In the genomic region with DNA sequence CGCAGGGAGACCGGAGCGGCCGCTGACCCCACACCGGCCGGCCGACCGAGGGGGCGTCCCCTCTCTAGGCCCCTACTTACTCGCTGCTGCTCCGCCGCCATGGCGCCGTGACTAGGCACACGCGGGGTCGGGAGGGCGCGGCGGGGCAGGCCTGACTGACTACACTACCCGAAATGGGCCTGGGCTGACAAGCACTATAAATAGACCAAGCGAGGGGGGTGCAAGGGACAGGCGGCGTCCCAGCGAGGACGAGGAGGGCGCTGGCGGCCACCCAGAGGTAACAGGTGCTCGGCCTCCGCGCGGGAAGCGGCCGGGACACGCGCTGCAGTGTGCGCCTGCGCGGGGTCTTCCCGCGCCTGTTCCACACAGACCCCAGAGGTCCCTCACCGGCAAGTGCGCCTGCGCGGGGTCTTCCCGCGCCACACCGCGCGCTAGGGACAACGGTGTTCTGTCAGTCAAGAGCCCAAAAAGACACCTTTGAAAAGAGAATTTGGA, we compare ENCODE assay signal across 8 mouse cellular contexts. TPM values are rescaled to one million over a fixed set of nuclear protein-coding genes. Genes with fewer than 3 reads are reported as not detected.
DNase-seq lines count a peak whose midpoint lies in the region; ATAC-seq and TF ChIP-seq lines count a peak whose summit lies in the region.

No protein-coding gene starts in this region.

- no peaks in the 10 kb centered on the region for H3K36me3 ChIP-seq in forebrain, embryonic 14.5 days (ENCODE audit: control insufficient read depth, insufficient read depth, low read length)
- no peaks in the 10 kb centered on the region for H3K36me3 ChIP-seq in lung, embryonic 14.5 days (ENCODE audit: insufficient read depth)

- H3K4me1 ChIP-seq in forebrain, embryonic 14.5 days (ENCODE audit: control insufficient read depth, insufficient read depth, low read length), result peaks cover 11% of the 10 kb centered on the region
- peaks cover 5% of the 10 kb centered on the region; the same call in 1 of the 2 replicates for H3K4me1 ChIP-seq in lung, embryonic 14.5 days (ENCODE audit: insufficient read depth)

- under 1% methylated on average over 51 of the region's 51 CpGs for WGBS in forebrain, embryonic 14.5 days
- under 1% methylated on average over 51 of the region's 51 CpGs for WGBS in lung, embryonic 14.5 days

- no peak for TF ChIP-seq CTCF in lung, embryonic 14.5 days (IDR thresholded peaks at IDR 0.05; ENCODE audit: low read depth)

- peak overlapping the region; percentile 98 for H3K4me2 ChIP-seq in forebrain, embryonic 14.5 days (ENCODE audit: low read length)
- H3K4me2 ChIP-seq in lung, embryonic 14.5 days, result peak overlapping the region; percentile 97

- no peaks in the 10 kb centered on the region for H3K9me3 ChIP-seq in forebrain, embryonic 14.5 days (replicated peaks; ENCODE audit: control insufficient read depth, low read length)
- no peaks in the 10 kb centered on the region for H3K9me3 ChIP-seq in lung, embryonic 14.5 days (ENCODE audit: low read depth, low read length)

- peak overlapping the region; percentile 52 for H3K4me3 ChIP-seq in forebrain, embryonic 14.5 days (ENCODE audit: low read depth, low read length)
- peak overlapping the region; percentile 47 for H3K4me3 ChIP-seq in lung, embryonic 14.5 days (ENCODE audit: low read depth, low read length)

- intact Hi-C loops in heart, postnatal 10 days (cut with DNase I), result no loop called here

- peak; percentile 98 for ATAC-seq in forebrain, embryonic 14.5 days
- ATAC-seq in lung, embryonic 14.5 days (ENCODE audit: insufficient read depth), result peak; percentile 91

- DNase-seq in MN1 (ENCODE audit: low spot score), result peak; percentile 66
- DNase-seq in cerebellum, adult 11-12 months, result peak; percentile 86
- peak; percentile 96 for DNase-seq in forebrain, embryonic 14.5 days (ENCODE audit: low spot score)
- DNase-seq in heart, postnatal 10 days, result peak; percentile 84 to 87
- peak; percentile 54 to 72 for DNase-seq in kidney, postnatal 36 days
- DNase-seq in lung, embryonic 14.5 days, result peak; percentile 85
- DNase-seq in ovary, postnatal 36 days (ENCODE audit: low spot score), result peak; percentile 36
- DNase-seq in thymus, postnatal 14 days, result peak; percentile 79

- H3K27me3 ChIP-seq in forebrain, embryonic 14.5 days (replicated peaks; ENCODE audit: control insufficient read depth, insufficient read depth, low read length), result no peaks in the 10 kb centered on the region
- no peaks in the 10 kb centered on the region for H3K27me3 ChIP-seq in lung, embryonic 14.5 days (ENCODE audit: insufficient read depth, low read length)

- peak overlapping the region; percentile 70 for H3K9ac ChIP-seq in forebrain, embryonic 14.5 days (ENCODE audit: low read length)
- H3K9ac ChIP-seq in lung, embryonic 14.5 days, result peak overlapping the region; percentile 58

- H3K27ac ChIP-seq in forebrain, embryonic 14.5 days (ENCODE audit: low read depth, low read length), result peak overlapping the region; percentile 68
- H3K27ac ChIP-seq in lung, embryonic 14.5 days (ENCODE audit: low read depth), result peak overlapping the region; percentile 79

RNA-seq across cellular contexts. Expression of a gene that starts 10.4 kb away (rescaled TPM):
- 0.20 TPM in 1 of 2 replicates, not detected in the other for polyA plus RNA-seq in forebrain, embryonic 14.5 days (2014; fragmentation: Nextera tagmentation; extraction: Ambion mirVana)
- total RNA-seq in heart, postnatal 10 days (2021), result 10 to 100 TPM; 23.6 to 28.8 TPM
- polyA plus RNA-seq in lung, embryonic 14.5 days (2014; fragmentation: Nextera tagmentation; extraction: Ambion mirVana), result 0.19 TPM in 1 of 2 replicates, not detected in the other

Comparison
In these comparisons a context has a peak if more than half of its experiments do, and no peak if none do; other contexts are left out.
1. Peak in every context shown above with its lines: DNase-seq, ATAC-seq, H3K4me3 ChIP-seq and H3K27ac ChIP-seq.
2. DNase-seq: peak in every context shown above with its lines; median percentile 96 in forebrain, embryonic 14.5 days; 86 in cerebellum, adult 11-12 months; 86 in heart, postnatal 10 days; 85 in lung, embryonic 14.5 days; 79 in thymus, postnatal 14 days; 66 in MN1; 63 in kidney, postnatal 36 days; 36 in ovary, postnatal 36 days.